Mouse (Mus musculus): ENCODE results near the gene Gm26727. TPM values are rescaled to one million over a fixed set of nuclear protein-coding genes. Genes with fewer than 3 reads are reported as not detected.
"Not testable (repeated sequence)": the region's sequence is repeated elsewhere in the genome, so short reads cannot be mapped to it uniquely, and the experiment has no call there.

Gene Gm26727
- polyA plus RNA-seq, 1 experiment from 2014 or later, result not detected

DNA sequence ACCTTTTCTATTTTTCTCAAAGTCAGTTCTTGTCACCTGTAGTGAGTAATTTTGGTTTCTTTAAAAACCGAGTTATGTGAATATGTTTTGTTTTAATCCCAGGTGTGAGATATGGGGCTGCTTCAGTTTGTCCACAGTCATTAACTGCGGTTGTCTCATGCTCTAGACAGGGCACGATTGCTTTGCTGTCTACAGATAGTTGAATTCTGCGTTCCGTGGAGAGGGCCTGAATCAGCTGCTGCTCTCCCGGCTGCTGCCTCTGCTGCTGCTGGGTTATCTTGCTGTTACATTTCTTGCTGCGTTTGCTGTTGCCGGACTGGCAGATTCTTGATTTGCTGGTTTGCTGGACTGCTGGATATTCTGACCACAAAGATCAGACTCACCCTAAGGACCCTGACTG lies 5.3 kb upstream of the Gm26727 start:
- no peak overlapping the region for H3K4me2 ChIP-seq (replicated peaks; ENCODE audit: low read depth, low read length)
- H3K27me3 ChIP-seq (ENCODE audit: control insufficient read depth, insufficient read depth, low read length), result no peaks in the 10 kb centered on the region
- WGBS, result 88% methylated on average over 8 of the region's 8 CpGs
- H3K36me3 ChIP-seq (ENCODE audit: control insufficient read depth, insufficient read depth, low read length), result no peaks in the 10 kb centered on the region
- DNase-seq (ENCODE audit: low spot score) (no peak), ATAC-seq (ENCODE audit: low FRiP score) (no peak)
- H3K4me1 ChIP-seq (replicated peaks; ENCODE audit: control insufficient read depth, insufficient read depth, low read length), result no peaks in the 10 kb centered on the region
- no peak overlapping the region for H3K27ac ChIP-seq (ENCODE audit: low read depth, low read length)
- no peak overlapping the region for H3K4me3 ChIP-seq (ENCODE audit: low read depth, low read length)
- no peak overlapping the region for H3K9ac ChIP-seq (ENCODE audit: low read depth, low read length)
- no peaks in the 10 kb centered on the region for H3K9me3 ChIP-seq (ENCODE audit: control insufficient read depth, low read length)

DNA sequence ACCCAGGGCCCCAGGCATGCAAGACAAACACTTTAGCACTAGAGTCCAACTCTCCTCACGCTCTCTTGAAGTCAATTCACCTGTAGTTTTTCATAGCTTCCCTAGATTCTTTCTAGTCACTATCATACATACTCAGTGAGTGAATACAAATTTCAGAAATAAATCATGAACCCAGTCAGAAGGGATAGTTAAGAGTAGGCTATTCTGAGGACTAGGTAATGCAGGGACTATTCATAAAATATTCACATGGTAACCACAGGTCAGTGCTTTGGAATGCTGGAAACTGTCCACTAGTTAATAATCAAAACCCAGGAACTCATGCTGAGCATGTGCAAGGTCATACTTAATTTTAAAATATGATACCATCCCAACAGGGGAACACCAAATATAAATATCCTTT lies 10.2 kb downstream of the Gm26727 start:
- Histone ChIP-seq H3K4me3 (ENCODE audit: low read depth, low read length) (no peak overlapping the region), H3K36me3 (ENCODE audit: control insufficient read depth, insufficient read depth, low read length) (no peaks in the 10 kb centered on the region), H3K9ac (ENCODE audit: low read depth, low read length) (no peak overlapping the region), H3K4me2 (replicated peaks; ENCODE audit: low read depth, low read length) (no peak overlapping the region), H3K27ac (ENCODE audit: low read depth, low read length) (no peak overlapping the region), H3K9me3 (ENCODE audit: control insufficient read depth, low read length) (no peaks in the 10 kb centered on the region), H3K4me1 (replicated peaks; ENCODE audit: control insufficient read depth, insufficient read depth, low read length) (no peaks in the 10 kb centered on the region), H3K27me3 (ENCODE audit: control insufficient read depth, insufficient read depth, low read length) (no peaks in the 10 kb centered on the region)
- DNase-seq (ENCODE audit: low spot score), result no peak
- WGBS, result 97% methylated on average over 1 of the region's 1 CpGs
- ATAC-seq (ENCODE audit: low FRiP score), result no peak

DNA sequence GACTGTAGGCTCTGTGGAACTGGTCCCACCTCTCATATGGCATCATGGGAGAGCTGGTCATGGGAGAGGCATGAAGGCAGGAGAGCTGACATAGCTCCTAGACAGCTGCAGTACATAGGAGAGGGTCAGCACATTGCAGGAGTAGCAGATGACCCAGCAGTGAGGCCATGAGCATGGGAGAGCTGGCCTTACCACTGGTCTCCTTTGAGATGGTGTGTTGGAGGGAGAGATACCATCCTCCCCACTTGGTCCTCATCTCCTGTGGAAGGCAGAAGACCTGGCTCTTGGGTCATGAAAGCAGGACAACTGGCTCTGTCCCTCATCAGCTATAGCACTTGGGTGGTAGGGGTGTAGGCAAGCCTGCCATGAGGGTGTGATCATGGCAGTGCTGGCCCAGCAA lies 12.1 kb downstream of the Gm26727 start:
- H3K9ac ChIP-seq (ENCODE audit: low read depth, low read length), result no peak overlapping the region
- no peak for DNase-seq (ENCODE audit: low spot score)
- no peaks in the 10 kb centered on the region for H3K4me1 ChIP-seq (replicated peaks; ENCODE audit: control insufficient read depth, insufficient read depth, low read length)
- no peaks in the 10 kb centered on the region for H3K36me3 ChIP-seq (ENCODE audit: control insufficient read depth, insufficient read depth, low read length)
- H3K9me3 ChIP-seq (ENCODE audit: control insufficient read depth, low read length), result no peaks in the 10 kb centered on the region
- H3K4me2 ChIP-seq (replicated peaks; ENCODE audit: low read depth, low read length), result no peak overlapping the region
- no peaks in the 10 kb centered on the region for H3K27me3 ChIP-seq (ENCODE audit: control insufficient read depth, insufficient read depth, low read length)
- no peak overlapping the region for H3K4me3 ChIP-seq (ENCODE audit: low read depth, low read length)
- H3K27ac ChIP-seq (ENCODE audit: low read depth, low read length), result no peak overlapping the region
- ATAC-seq (ENCODE audit: low FRiP score), result no peak; the same call in 1 of the 2 replicates

DNA sequence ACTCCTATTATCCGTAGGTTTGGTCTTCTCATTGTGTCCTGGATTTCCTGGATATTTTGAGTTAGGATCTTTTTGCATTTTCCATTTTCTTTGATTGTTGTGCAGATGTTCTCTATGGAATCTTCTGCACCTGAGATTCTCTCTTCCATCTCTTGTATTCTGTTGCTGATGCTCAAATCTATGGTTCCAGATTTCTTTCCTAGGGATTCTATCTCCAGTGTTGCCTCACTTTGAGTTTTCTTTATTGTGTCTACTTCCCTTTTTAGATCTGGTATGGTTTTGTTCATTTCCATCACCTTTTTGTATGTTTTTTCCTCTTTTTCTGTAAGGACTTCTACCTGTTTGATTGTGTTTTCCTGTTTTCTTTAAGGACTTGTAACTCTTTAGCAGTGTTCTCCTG lies 19.6 kb downstream of the Gm26727 start, which contains the start of gene Gm21830:
TSS of gene Gm21830 (plus strand) at position 301 of the 400 bp plus-strand sequence.
- not testable (repeated sequence) for H3K4me1 ChIP-seq (replicated peaks; ENCODE audit: control insufficient read depth, insufficient read depth, low read length); H3K27me3 ChIP-seq (ENCODE audit: control insufficient read depth, insufficient read depth, low read length); ATAC-seq (ENCODE audit: low FRiP score); H3K9ac ChIP-seq (ENCODE audit: low read depth, low read length); H3K27ac ChIP-seq (ENCODE audit: low read depth, low read length); H3K9me3 ChIP-seq (ENCODE audit: control insufficient read depth, low read length); H3K36me3 ChIP-seq (ENCODE audit: control insufficient read depth, insufficient read depth, low read length); H3K4me3 ChIP-seq (ENCODE audit: low read depth, low read length); H3K4me2 ChIP-seq (replicated peaks; ENCODE audit: low read depth, low read length); DNase-seq (ENCODE audit: low spot score)
- WGBS, result no CpG with 5 or more reads among the region's 1 CpGs

Other genes with a start within 250 kb of the Gm26727 start
- not detected in 2 replicates for gene Gm21830, start 19.5 kb downstream of the Gm26727 start, polyA plus RNA-seq (2014; fragmentation: Nextera tagmentation; extraction: Ambion mirVana)
- not detected in 2 replicates for gene Xirp2, start 12.8 kb upstream of the Gm26727 start, polyA plus RNA-seq (2014; fragmentation: Nextera tagmentation; extraction: Ambion mirVana)
- gene B3galt1, start 132.7 kb upstream of the Gm26727 start, polyA plus RNA-seq (2014; fragmentation: Nextera tagmentation; extraction: Ambion mirVana), result 21.1 and 23.3 TPM in 2 replicates

Measured in hindbrain, embryonic 11.5 days (tissue).